Mouse (Mus musculus): Measurements from ENCODE around the gene Znhit1.
"Not testable (repeated sequence)": the region's sequence is repeated elsewhere in the genome, so short reads cannot be mapped to it uniquely, and the experiment has no call there.

Gene Znhit1

DNA sequence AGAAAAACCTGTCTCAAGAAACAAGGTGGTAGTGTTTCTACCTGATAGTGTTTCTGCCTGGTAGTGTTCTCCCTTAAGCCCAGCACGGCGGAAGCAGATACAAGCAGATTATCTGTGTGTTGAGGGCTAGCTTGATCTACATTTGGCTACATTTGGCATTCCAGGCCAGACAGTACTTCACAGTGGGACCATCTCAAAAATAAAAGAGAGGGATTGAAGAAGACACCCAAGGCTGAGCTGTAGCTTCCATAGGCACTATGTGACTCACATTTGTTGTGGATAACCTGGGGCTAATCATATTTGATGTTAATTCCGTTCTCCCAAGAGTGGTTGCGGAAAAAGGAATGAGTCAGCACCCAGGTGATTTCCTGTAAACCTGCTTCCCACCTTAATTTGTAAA lies 35.7 kb downstream of the Znhit1 start:
- DNase-seq (ENCODE audit: low spot score), result no peak

DNA sequence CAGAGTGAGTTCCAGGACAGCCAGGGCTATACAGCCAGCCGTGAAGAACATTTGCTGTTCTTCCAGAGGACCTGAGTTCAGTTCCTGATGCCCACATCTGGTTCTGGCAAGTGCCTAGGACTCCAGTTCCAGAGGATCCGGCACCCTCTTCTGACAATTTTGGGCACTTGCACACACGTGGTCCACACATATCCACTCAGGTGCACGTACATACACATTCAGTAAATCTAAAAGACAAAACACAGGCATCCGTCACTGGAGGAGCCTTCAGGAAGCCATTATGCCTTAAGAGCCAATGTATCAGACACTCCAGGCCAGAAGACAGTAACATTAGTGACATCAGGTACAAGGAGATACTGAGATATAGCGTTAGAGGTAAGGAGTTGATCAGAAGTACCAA lies 37.3 kb downstream of the Znhit1 start:
- DNase-seq (ENCODE audit: low spot score), result no peak

DNA sequence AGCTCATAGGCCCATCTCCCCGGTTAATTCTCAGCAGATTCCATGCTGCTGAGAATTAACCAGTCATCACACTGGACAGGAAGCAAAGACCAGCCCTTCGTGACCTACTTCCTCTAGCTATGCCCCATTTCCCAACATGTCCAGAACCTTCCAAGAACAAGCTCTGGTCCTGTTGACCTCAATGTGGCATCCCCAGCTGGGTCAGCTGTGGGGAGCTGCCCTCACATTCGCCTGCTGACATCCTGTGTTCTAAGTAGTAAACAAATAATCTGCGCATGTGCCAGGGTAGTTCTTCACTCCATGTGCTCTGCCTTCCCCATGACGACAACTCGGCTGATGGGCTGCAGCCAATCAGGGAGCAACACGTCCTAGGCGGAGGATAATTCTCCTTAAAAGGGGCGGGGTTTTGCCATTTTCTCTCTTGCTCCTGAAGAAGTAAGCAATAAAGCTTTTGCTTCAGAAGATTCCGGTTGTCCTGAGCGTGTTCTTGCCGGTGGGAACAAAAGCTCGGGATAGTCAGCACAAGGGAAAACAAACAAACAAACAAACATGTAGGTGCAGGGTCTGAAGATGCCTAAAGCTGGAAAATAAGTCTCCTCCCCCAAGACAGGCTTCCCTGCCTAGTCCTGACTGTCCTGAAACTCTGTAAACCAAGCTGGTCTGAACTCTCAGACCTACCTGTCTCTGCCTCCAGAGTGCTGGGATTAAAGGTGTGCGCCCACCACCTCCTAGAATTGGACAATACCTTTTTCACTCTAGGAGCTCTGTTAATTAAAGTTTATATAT lies 38.1 kb downstream of the Znhit1 start:
- DNase-seq (ENCODE audit: low spot score), result not testable (repeated sequence)

DNA sequence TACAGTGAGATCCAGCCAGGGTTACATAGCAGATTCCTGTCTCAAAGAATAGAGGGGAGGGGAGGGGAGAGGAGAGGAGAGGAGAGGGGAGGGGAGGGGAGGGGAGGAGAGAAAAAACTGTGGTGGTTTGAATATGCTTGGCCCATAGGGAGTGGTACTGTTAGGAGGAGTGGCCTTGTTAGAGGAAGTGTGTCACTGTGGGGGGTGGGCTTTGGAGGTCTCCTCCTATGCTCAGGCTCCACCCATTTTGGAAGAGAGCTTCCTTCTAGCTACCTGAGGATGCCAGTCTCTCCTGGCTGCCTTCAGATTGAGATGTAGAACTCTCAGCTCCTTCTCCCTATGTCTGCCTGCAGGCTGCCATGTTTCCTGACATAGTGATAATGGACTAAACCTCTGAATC lies 39.9 kb downstream of the Znhit1 start:
- no peak for DNase-seq (ENCODE audit: low spot score)

DNA sequence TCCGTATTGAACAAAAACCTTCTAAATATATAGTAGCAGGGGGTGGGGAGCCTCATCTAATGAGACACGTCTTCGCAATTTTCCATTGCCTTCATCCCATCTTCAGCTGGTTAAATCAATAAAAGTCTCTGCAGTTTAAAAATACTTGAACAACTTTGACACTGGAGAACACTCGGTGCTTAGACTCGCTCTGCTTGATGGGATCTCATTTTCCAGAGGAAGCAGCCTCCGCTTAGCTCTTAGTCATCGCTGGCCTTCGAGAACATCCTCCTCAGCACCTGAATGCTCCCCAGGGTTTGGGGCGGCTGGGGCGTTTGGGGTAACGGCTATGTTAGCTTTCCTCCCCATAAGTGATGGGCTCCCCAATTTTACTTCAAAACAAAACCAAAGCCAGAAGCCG lies 42.7 kb downstream of the Znhit1 start:
- DNase-seq (ENCODE audit: low spot score), result no peak

DNA sequence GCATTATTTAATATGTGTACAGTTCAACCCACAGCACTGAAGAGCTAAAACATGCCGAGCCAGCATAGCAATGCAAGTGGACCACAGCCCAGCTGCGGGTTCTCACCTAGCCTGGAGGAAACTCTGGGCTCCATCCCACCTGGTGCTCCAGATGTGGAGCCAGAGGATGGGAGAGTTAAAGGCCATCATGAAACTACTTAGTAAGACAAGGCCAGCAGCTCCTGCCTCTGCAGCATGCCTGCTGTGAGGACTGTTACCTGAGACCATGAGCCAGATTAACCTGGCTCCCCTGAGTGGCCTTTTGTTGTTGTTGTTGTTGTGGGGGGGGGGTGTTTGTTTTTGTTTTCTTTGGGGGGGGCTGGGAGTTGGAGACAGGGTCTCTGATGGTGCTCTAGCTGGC lies 44.4 kb downstream of the Znhit1 start:
- no peak for DNase-seq (ENCODE audit: low spot score)

DNA sequence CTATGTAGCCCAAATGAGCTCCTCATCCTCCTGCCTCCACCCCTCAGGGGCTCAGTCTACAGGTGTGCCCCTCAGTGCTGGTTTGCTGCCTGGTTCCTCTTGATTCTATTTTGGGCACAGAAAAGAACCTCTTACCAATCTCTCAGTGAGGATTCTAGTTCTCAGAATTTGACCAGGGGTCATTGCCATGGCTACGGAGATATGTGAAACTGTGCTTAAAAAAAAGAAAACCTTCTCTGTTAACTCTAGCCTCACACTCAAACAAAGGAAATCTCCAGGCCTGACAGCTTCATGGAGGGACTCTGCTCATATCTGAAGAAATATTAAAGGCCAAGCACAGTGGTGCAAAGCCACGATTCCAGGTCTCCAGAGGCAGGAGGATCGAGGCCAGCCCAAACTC lies 45.0 kb downstream of the Znhit1 start:
- no peak for DNase-seq (ENCODE audit: low spot score)

DNA sequence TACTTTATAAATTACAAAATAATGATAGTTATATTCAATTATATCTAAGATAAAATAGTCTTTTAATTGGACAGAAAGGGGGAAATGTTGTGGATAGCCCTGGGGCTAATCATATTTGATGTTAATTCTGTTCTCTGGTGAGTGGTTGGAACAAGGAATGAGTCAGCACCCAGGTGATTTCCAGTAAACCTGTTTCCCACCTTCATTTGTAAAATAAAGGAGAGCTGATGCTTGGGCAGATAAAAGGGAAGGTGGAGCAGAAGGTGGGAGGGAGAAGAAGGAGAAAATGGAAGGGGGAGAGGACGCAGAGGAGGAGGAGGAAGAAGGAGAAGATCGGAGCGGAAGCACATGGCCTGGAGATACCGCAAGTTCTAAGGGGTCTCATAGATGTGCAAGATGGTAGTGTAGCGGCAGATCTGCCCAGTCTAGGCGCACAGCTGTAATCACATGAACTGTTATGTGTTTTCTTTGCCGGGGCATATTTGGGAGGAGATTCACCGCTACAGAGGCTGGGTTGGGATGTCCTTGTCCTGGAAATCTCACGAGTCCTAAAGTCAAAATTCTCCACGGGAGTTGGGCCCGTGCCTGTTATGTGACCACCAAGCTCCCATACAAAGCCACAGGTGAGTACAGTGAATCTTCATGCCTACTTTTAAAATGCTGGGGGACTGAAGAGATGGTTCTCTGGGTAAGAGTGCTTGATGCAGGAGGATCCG lies 46.8 kb downstream of the Znhit1 start:
- DNase-seq (ENCODE audit: low spot score), result no peak

DNA sequence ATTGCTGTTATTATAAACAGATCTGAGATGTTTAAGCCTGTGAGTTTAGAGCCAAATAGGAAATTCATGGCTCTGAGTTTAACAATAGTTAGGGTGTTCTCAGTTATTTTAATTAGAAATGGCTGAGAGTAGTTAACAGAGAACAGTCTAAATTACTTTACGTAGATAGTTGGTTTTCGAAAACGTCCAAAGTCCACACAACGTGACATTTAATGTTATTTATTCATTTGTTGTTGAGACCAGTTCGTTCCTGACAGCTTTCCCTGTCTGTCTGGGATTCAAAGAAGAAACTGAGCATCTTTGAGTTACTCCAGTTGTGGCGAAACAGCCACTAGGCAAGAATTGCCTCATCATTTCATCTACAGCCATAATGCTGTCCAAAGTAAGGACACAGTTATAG lies 47.8 kb downstream of the Znhit1 start:
- DNase-seq (ENCODE audit: low spot score), result not testable (repeated sequence)

DNA sequence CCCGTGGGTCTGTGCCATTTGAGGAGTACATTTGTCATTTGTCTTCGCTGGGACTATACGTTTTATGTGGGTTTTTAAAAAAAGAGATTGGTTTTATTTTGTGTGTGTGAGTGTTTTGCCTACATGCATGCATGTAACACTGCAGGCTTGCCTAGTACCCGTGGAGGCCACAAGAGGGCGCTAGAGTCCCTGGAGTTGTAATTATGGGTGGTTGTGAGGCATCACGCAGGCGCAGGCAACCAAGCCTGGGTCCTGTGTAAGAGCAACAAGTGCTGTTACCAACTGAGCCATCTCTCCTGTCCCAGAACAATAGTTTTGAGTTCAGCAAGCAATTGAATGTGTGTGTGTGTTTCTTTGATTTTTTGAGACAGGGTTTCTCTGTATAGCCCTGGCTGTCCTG lies 48.5 kb downstream of the Znhit1 start:
- no peak for DNase-seq (ENCODE audit: low spot score)

DNA sequence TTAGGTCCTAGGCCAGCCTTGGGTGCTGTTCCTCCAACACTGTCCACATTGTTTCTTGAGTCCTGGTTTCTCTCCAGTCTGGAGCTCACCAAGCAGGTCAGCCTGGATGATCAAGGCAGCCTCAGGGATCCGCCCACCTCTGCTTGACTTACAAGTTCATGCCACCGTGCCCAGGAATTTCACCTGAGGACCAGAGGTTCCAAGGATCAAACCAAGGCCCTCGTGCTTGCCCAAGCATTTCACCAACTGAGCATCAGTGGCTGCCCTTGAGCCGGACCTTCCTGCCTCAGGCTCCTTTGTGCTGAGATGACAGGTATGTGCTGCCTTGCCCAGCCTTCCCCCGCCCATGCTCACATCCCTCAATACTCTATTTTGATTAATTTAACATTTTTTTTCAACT lies 50.2 kb downstream of the Znhit1 start:
- DNase-seq (ENCODE audit: low spot score), result no peak

DNA sequence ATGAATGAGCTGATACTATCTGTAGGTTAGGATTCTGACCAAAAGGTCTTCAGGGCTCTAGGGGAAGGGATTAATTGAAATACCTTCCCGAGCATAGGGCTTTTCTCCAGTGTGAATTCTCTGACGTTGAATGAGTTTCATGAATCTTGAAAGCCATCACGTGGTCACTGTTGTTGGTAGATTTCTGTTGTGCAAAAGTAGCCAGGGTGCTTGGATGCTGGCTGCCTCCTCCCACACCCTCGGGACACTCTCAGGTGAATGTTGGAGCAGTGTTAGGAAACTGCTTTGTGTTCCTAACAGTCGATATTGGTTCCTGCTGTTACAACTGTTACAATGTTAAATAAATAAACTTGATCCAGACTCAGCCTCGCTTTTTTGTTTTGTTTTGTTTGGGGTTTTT lies 51.1 kb downstream of the Znhit1 start:
- DNase-seq (ENCODE audit: low spot score), result no peak

DNA sequence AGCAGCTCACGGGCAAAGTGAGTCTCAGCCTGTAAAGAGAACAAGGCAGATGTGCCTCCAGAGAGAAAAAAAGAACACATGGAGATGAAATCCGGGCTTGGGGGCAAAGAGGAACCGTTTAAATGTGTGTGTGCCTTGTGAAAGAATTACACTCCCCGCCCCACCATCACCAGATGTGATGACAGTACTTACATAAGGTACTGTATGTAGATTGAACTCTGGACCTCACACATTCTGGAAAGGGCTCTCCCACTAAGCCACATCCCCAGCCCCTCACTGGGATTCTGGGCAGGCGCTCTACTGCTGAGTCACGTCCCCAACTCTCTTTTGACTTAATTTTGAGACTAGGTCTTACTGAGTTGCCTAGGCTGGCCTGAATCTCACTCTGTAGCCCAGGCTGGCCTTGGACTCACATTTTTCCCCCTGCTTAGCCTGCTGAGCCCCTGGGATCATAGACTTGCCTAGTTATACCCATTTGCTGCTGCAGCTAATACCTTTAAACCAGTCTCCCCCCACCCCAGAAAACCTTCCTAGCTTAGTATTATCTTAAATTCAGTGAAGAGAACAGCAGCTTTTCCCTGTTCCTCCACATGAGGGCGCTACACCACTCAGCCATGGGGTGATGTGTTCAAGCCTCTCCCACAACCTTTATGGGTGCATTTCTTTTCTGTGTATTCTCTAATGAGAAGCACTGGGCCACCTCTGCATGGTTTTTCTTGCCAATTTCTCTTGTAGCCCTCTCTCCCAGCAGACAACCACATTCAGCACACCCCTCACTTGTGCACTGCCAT lies 51.7 kb downstream of the Znhit1 start:
- DNase-seq (ENCODE audit: low spot score), result no peak

DNA sequence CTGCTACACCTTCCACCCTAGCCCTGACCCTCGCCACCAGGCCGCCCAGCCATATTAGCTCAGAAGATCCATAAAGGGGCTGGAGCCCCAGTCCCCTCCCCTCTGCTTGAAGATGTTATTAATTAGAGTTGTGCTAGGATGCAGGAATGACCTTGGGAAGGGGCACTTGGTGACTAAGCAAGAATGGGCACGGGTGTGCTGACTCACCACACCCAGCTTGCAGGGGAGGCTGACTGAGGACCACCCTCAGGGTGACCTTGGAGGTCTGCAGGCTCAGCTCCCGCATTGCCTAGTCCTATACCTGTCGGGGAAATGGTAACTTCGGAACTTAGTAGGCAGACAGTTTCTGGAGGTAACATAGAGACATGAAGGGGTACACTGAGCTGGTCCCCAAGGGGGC lies 53.9 kb downstream of the Znhit1 start:
- no peak for DNase-seq (ENCODE audit: low spot score)

DNA sequence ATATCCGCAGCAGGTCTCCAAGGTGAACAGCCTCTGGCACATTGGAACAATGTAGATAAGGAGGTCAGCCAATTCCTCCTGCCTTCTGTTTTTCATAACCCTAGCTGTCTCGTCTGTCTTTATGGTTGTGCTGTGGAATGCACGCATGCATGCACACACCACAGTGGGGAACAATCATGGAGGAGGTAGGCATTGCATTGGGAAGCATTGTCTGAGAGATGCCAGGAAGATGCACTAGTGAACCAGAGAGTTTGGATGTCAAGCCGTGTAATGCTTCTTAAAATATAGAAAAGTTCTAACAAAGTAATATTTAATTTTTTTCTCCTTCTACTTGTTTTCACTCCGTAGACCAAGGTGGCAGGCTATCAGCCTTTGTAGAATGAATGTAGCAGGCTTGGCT lies 54.9 kb downstream of the Znhit1 start:
- no peak for DNase-seq (ENCODE audit: low spot score)

Measured in urinary bladder, postnatal 10 days (tissue).